Comparison of ENCODE assay signal across 20 mouse cellular contexts in the genomic region with DNA sequence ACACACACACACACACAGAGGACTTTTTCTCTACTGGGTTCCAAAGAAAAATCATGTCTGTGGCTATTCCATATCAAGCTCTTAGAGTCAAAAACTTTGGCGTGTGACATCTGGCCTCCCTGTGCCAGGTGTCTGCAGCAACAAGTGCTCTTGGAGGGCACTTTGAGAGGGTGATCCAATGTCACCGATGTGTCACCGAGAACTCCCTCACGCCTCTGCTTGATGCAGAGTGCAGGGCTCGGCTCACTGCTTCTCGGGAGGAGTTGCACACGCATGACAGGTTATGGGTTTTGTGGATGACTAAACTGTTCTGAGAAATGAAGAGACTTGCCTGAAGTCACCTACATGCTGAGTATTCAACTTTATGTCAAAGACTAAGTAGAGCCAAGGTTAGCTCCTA. TPM values are rescaled to one million over a fixed set of nuclear protein-coding genes. Genes with fewer than 3 reads are reported as not detected.
DNase-seq lines count a peak whose midpoint lies in the region; ATAC-seq and TF ChIP-seq lines count a peak whose summit lies in the region.
"Had no signal": no experiment of that assay in that cellular context is flagged by ENCODE, and none has a peak within 500 bp of the region (broad histone marks: within the 10 kb centered on the region; RNA-seq: fewer than 3 reads in every experiment).

No protein-coding gene starts in this region.

- WGBS in heart, postnatal 0 days = 55% methylated on average over 7 of the region's 7 CpGs
- WGBS in heart, embryonic 12.5 days = 66% methylated on average over 7 of the region's 7 CpGs
- 49% methylated on average over 7 of the region's 7 CpGs for WGBS in kidney, embryonic 15.5 days

- H3K4me3 ChIP-seq in gastrocnemius, adult 2 months = no peak overlapping the region
- H3K4me3 ChIP-seq in heart, postnatal 0 days (ENCODE audit: low read depth, low read length) = no peak overlapping the region
- no peak overlapping the region for H3K4me3 ChIP-seq in heart, embryonic 12.5 days
- no peak overlapping the region for H3K4me3 ChIP-seq in kidney, embryonic 15.5 days (replicated peaks)
- H3K4me3 ChIP-seq: embryonic facial prominence, embryonic 10.5 days; embryonic facial prominence, embryonic 13.5 days; erythroblast, embryonic 14.5 days; forebrain, embryonic 10.5 days; forebrain, embryonic 13.5 days; heart, embryonic 15.5 days; hindbrain, embryonic 10.5 days had no signal

- no peaks in the 10 kb centered on the region for H3K9me3 ChIP-seq in heart, postnatal 0 days (replicated peaks; ENCODE audit: control insufficient read depth, low read length)
- H3K9me3 ChIP-seq in heart, embryonic 12.5 days (replicated peaks) = no peaks in the 10 kb centered on the region
- no peaks in the 10 kb centered on the region for H3K9me3 ChIP-seq in kidney, embryonic 15.5 days (replicated peaks)
- H3K9me3 ChIP-seq: embryonic facial prominence, embryonic 10.5 days; embryonic facial prominence, embryonic 13.5 days; forebrain, embryonic 10.5 days; forebrain, embryonic 13.5 days; heart, embryonic 15.5 days; hindbrain, embryonic 10.5 days had no signal

- peak; percentile 67 for ATAC-seq in heart, postnatal 0 days (ENCODE audit: insufficient read depth, low read depth)
- no peak for ATAC-seq in heart, embryonic 12.5 days (ENCODE audit: insufficient number of reproducible peaks, low FRiP score)
- peak; percentile 66; the same call in 1 of the 2 replicates for ATAC-seq in kidney, embryonic 15.5 days (replicated peaks; ENCODE audit: low FRiP score)
- ATAC-seq: activated CD4-positive, CD25-positive, alpha-beta regulatory T cell, adult 4 months; forebrain, embryonic 13.5 days; forebrain, postnatal 0 days; intestine, postnatal 0 days had no signal

- H3K9ac ChIP-seq in heart, postnatal 0 days (replicated peaks; ENCODE audit: low read depth, low read length) = no peak overlapping the region
- no peak overlapping the region for H3K9ac ChIP-seq in heart, embryonic 12.5 days
- no peak overlapping the region for H3K9ac ChIP-seq in kidney, embryonic 15.5 days
- H3K9ac ChIP-seq: embryonic facial prominence, embryonic 13.5 days; forebrain, embryonic 13.5 days; forebrain, postnatal 0 days; heart, embryonic 15.5 days; hindbrain, embryonic 14.5 days had no signal

- H3K4me2 ChIP-seq in heart, postnatal 0 days (ENCODE audit: low read depth, low read length) = no peak overlapping the region
- H3K4me2 ChIP-seq in heart, embryonic 12.5 days = no peak overlapping the region
- no peak overlapping the region for H3K4me2 ChIP-seq in kidney, embryonic 15.5 days
- H3K4me2 ChIP-seq: embryonic facial prominence, embryonic 13.5 days; forebrain, embryonic 13.5 days; heart, embryonic 15.5 days; hindbrain, embryonic 14.5 days had no signal

- H3K36me3 ChIP-seq in heart, postnatal 0 days (replicated peaks; ENCODE audit: control insufficient read depth, insufficient read depth, low read length) = peaks cover 40% of the 10 kb centered on the region
- H3K36me3 ChIP-seq in heart, embryonic 12.5 days = peaks cover 35% of the 10 kb centered on the region
- peaks cover 31% of the 10 kb centered on the region for H3K36me3 ChIP-seq in kidney, embryonic 15.5 days

- no peaks in the 10 kb centered on the region for H3K27me3 ChIP-seq in heart, postnatal 0 days (ENCODE audit: control insufficient read depth, insufficient read depth, low read length)
- H3K27me3 ChIP-seq in heart, embryonic 12.5 days (replicated peaks) = no peaks in the 10 kb centered on the region
- H3K27me3 ChIP-seq in kidney, embryonic 15.5 days = no peaks in the 10 kb centered on the region
- H3K27me3 ChIP-seq: embryonic facial prominence, embryonic 13.5 days; forebrain, embryonic 13.5 days; heart, embryonic 15.5 days had no signal

- H3K4me1 ChIP-seq in heart, postnatal 0 days (ENCODE audit: control insufficient read depth, insufficient read depth) = no peaks in the 10 kb centered on the region; the same call in 1 of the 2 replicates
- peaks cover 13% of the 10 kb centered on the region for H3K4me1 ChIP-seq in heart, embryonic 12.5 days (replicated peaks)
- peaks cover 9% of the 10 kb centered on the region; the same call in 1 of the 2 replicates for H3K4me1 ChIP-seq in kidney, embryonic 15.5 days
- H3K4me1 ChIP-seq: embryonic facial prominence, embryonic 13.5 days; forebrain, embryonic 13.5 days had no signal

- intact Hi-C loops in gastrocnemius, adult 2 months (cut with DNase I) = no loop called here
- intact Hi-C loops in gastrocnemius, postnatal 14 days (cut with DNase I; ENCODE audit: low total_unique reads) = no loop called here

- peak overlapping the region; percentile 57; the same call in 1 of the 2 replicates for H3K27ac ChIP-seq in gastrocnemius, adult 2 months
- H3K27ac ChIP-seq in heart, postnatal 0 days (ENCODE audit: low read depth) = no peak overlapping the region
- H3K27ac ChIP-seq in heart, embryonic 12.5 days (ENCODE audit: poor library complexity, severe bottlenecking) = no peak overlapping the region
- no peak overlapping the region for H3K27ac ChIP-seq in kidney, embryonic 15.5 days
- H3K27ac ChIP-seq: embryonic facial prominence, embryonic 10.5 days; embryonic facial prominence, embryonic 13.5 days; forebrain, embryonic 10.5 days; forebrain, embryonic 13.5 days; heart, embryonic 15.5 days; hindbrain, embryonic 10.5 days; hindbrain, embryonic 14.5 days had no signal

- no peak for TF ChIP-seq CTCF in gastrocnemius, adult 2 months (IDR thresholded peaks at IDR 0.05)
- TF ChIP-seq CTCF in heart, postnatal 0 days (IDR thresholded peaks at IDR 0.05; ENCODE audit: low read depth) = no peak

- no peak for DNase-seq in gastrocnemius, adult 2 months
- DNase-seq in gastrocnemius, postnatal 14 days = no peak
- no peak for DNase-seq in heart, postnatal 0 days (ENCODE audit: low spot score)
- DNase-seq in kidney, adult 8-10 months = no peak
- DNase-seq: embryo, embryonic 11 days; forebrain, postnatal 0 days; gastrocnemius, postnatal 36 days; kidney, adult 2 months had no signal

- no peak for TF ChIP-seq EP300 in heart, postnatal 0 days (IDR thresholded peaks at IDR 0.05; ENCODE audit: low read depth)

RNA-seq across cellular contexts. Expression of a gene that starts 20.5 kb away (rescaled TPM):
- total RNA-seq in gastrocnemius, adult 2 months (2021) = 10 to 100 TPM in 1 of 2 experiments, 1 to 10 TPM in 1; 8.8 to 11.0 TPM
- total RNA-seq in gastrocnemius, postnatal 14 days (2021) = 10 to 100 TPM; 12.3 TPM
- total RNA-seq in heart, postnatal 0 days (2014; rRNA removed; ENCODE audit: low replicate concordance) = 14.5 and 20.6 TPM in 2 replicates
- polyA plus RNA-seq in heart, postnatal 0 days (2015; fragmentation: Nextera tagmentation; extraction: Ambion mirVana) = 11.5 and 12.2 TPM in 2 replicates
- polyA plus RNA-seq in heart, embryonic 12.5 days (2016; fragmentation: Nextera tagmentation; extraction: Ambion mirVana) = 24.4 and 25.9 TPM in 2 replicates
- polyA plus RNA-seq in kidney, embryonic 15.5 days (2015; fragmentation: Nextera tagmentation; extraction: Ambion mirVana) = 42.7 and 44.0 TPM in 2 replicates

RNA-seq across cellular contexts. Expression of a gene that starts 54.4 kb away (rescaled TPM):
- total RNA-seq in gastrocnemius, adult 2 months (2021) = 10 to 100 TPM; 53.1 to 88.8 TPM
- 10 to 100 TPM; 50.3 to 61.8 TPM for total RNA-seq in gastrocnemius, postnatal 14 days (2021)
- total RNA-seq in heart, postnatal 0 days (2014; rRNA removed; ENCODE audit: low replicate concordance) = 31.9 and 48.2 TPM in 2 replicates
- polyA plus RNA-seq in heart, postnatal 0 days (2015; fragmentation: Nextera tagmentation; extraction: Ambion mirVana) = 22.7 and 23.6 TPM in 2 replicates
- 14.9 and 17.1 TPM in 2 replicates for polyA plus RNA-seq in heart, embryonic 12.5 days (2016; fragmentation: Nextera tagmentation; extraction: Ambion mirVana)
- 23.8 and 27.6 TPM in 2 replicates for polyA plus RNA-seq in kidney, embryonic 15.5 days (2015; fragmentation: Nextera tagmentation; extraction: Ambion mirVana)
